Mouse (Mus musculus) MEL-GATA-1-ER (cell line): ENCODE measurements around the gene Gm49027.

ENCODE experiments used
- DNase-seq: peaks from one replicate; pipeline ENCODE4 v3.0.0-alpha.2; 2012; ENCODE audit warnings: low read depth; ENCODE audit errors: extremely low read depth

Gene Gm49027

GRCm38 (mm10) chr5:123507936-123508723, 17.2 kb downstream of the Gm49027 start:
- peak; percentile 75 for DNase-seq

DNA sequence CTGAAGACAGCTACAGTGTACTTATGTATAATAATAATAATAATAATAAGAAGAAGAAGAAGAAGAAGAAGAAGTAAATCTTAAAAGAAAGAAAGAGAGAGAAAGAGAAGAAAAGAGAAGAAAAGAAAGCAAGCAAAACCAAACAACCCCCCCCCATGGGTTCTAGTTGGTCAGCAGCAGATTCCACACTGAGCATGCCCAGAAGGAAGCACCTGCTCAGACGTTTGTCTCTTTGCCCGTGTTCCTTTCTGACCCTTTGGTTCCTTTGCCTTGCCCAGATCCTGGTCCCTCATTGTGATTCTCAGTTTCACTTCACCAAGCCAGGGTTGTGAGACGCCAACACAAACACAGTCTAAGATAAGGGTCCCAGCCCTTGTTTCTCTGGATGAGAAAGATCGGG, 23.3 kb downstream of the Gm49027 start:
- DNase-seq: no peak

- DNase-seq: no peak
Observed at GRCm38 (mm10) chr5:123499717-123500116, 25.6 kb downstream of the Gm49027 start.

DNA sequence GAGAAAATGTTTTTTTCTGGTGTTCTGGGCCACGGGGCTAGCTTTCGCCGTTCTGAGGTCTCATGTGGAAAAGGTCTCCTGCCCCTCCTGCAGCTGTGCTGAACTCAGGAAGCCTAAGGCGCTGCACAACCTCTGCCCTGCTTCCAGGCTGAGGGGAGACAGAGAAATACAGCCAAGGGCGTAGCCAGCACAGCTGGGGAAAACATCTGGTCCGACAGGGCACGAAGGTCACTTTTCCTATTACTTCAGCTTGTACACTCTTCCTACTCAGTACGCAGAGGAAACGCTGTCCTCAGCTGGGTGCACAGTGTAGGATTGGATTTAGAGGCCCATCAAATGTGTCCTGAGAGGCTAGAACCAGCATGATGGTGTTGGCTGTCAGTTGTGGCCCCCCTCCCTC, 35.4 kb downstream of the Gm49027 start:
- DNase-seq: no peak

DNA sequence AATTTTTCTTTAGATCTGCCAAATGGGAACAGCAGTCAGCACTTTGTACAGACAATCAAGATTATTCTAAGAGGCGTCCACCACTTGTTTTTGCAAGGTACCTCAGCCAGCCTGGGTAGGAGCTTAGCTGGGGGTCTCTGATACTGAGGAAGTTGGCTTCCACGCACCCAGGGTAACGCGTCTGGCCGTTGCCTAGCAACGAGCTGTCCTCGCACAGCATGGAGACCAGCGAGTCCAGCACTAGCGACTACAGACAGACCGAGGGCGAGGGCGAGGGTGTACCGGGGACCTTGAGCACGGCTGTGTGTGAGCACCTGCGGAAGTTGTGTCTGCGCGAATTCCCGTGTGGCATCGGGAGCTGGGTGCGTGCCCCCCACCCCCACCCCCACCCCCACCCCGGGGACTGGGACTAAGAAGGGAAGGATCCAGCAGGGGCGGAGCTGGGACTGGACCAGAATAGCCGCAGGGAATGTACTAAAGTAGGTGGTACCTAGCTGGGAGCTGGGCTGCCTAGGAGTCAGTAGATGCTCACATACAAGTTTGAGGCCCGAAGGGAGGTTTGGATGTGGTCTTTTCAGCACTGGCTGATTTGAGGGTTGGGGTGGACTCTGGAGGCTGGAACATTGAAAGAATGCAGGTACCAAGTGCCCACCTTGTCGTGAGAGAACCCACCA, 36.0 kb downstream of the Gm49027 start, which contains the start of the genes Lrrc43 and Il31:
TSS of gene Lrrc43 (plus strand) at position 194 of the 674 bp plus-strand sequence.
TSS of gene Il31 (minus strand) at position 378 of the 674 bp plus-strand sequence.
- DNase-seq: no peak

- no peak for DNase-seq
Observed at GRCm38 (mm10) chr5:123487659-123488395, 37.5 kb downstream of the Gm49027 start.

DNA sequence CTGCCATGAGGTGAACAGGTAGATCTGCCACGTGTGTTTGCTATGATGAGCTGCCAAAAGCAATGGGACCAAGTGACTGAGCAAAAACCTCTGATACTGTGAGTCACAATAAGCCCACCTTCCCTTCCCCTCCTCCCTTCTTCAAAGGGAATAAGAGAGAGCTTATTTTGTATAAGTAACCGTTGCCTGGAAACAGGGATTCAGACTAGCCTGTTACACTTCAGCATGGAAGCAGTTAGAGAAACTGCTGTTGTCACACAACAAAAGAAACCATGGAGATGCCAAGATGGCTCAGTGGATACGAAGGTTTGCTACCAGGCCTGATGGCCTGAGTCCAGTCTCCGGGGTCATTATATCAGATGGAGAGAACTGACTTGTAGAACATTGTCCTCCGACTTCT, 51.5 kb downstream of the Gm49027 start:
- no peak for DNase-seq

- DNase-seq: no peak
Observed at GRCm38 (mm10) chr5:123470784-123471400, 54.4 kb downstream of the Gm49027 start.

- DNase-seq: no peak
Observed at GRCm38 (mm10) chr5:123464638-123465037, 60.6 kb downstream of the Gm49027 start.
